Mouse (Mus musculus): Measurements from ENCODE around the gene Tbc1d7. TPM values are rescaled to one million over a fixed set of nuclear protein-coding genes. Genes with fewer than 3 reads are reported as not detected.

Tbc1d7 gene
- total RNA-seq (2021), result 10 to 100 TPM; 35.0 to 39.7 TPM
- long read RNA-seq, experiment 1, transcript Tbc1d7-202 (8 exons, 1,246 nt), result major isoform, 31 of 72 reads
- long read RNA-seq, experiment 1, transcript Tbc1d7-201 (8 exons, 1,239 nt), result minor isoform, 10 of 72 reads
- long read RNA-seq, experiment 1, partial matches to known transcripts, result 1 of 72 reads
- long read RNA-seq, experiment 1, other reads (novel, unspliced or antisense), result 30 of 72 reads
- long read RNA-seq, experiment 2, transcript Tbc1d7-202 (8 exons, 1,246 nt), result major isoform, 17 of 45 reads
- long read RNA-seq, experiment 2, partial matches to known transcripts, result 0 of 45 reads
- long read RNA-seq, experiment 2, other reads (novel, unspliced or antisense), result 27 of 45 reads

DNA sequence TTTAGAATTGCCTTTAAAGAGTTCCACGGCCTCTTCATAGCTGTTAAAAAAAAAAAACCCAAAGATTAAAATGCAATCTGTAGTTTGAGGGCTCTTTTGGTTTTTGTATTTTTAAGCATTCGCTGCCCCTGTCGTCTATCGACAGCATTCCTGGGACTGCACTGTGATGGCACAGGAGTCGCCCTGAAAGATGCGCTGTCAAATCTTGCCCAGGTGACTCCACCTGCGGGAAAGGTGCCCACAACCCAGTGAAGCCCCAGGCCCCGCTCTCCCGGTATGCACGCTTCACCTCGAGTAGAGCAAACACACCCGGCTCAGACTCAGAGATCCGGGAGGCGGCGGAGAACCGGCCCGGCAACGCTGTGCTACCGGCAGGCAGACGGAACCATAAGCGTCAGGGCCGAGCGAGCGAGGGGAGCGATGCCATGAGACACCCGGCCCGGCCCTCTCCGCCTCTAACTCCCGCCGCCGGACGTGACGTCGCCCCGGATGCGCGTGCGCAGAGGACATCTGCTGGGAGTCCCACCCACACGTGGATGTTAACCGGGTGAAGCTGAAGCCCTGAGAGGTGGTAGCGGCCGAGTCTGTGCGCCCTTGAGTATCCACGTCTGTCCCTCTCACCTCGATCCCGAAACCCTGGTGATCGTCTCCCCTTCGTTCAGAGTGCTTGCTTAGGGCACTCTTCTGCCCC lies at the start of gene Tbc1d7:
Gene Tbc1d7 (minus strand): TSS at position 482 of the 691 bp plus-strand sequence.
- intact Hi-C loops (cut with DNase I), result loop anchor here (5.0 to 10.0 kb wide), 3 partner anchors 226 to 564 kb away; partner anchors contain the start of genes Mcur1 and Nol7
- DNase-seq (ENCODE audit: low spot score in 2 of 2), result peak; percentile 97 to 99

- intact Hi-C loops (cut with DNase I), result no loop called here
- DNase-seq (ENCODE audit: low spot score in 2 of 2), result no peak
Observed at GRCm38 (mm10) chr13:43220635-43221034, 49.3 kb upstream of the Tbc1d7 start.

- intact Hi-C loops (cut with DNase I), result no loop called here
- no peak for DNase-seq (ENCODE audit: low spot score in 2 of 2)
Observed at GRCm38 (mm10) chr13:43218764-43219163, 47.5 kb upstream of the Tbc1d7 start.

GRCm38 (mm10) chr13:43218284-43218683 lies 47.0 kb upstream of the Tbc1d7 start:
- intact Hi-C loops (cut with DNase I), result no loop called here
- no peak for DNase-seq (ENCODE audit: low spot score in 2 of 2)

DNA sequence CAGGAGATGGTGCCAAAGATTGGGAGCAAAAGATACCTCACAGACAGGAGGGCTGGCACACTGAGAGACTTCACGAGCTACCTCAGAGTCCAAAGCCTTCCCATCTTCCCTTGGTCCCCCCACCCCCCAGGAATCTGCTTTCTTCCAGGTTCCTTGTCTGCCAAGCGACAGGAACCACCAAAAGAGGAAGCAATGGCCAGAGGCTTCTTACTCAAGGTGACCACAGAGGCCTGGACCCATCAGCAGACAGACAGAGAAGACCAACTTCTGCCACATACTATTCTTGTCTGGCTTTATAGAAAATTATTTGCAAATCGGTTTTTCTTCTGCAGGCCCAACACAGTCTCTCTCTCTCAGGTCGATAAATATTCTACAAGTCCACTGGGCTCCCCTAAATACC lies 46.4 kb upstream of the Tbc1d7 start:
- intact Hi-C loops (cut with DNase I), result no loop called here

GRCm38 (mm10) chr13:43217059-43217458 lies 45.8 kb upstream of the Tbc1d7 start:
- intact Hi-C loops (cut with DNase I), result no loop called here

More for the DNA sequence above, 46.4 kb upstream of the Tbc1d7 start:
- no peak for DNase-seq (ENCODE audit: low spot score in 2 of 2)

GRCm38 (mm10) chr13:43215994-43216706 lies 44.8 kb upstream of the Tbc1d7 start:
- DNase-seq (ENCODE audit: low spot score in 2 of 2), result no peak
- intact Hi-C loops (cut with DNase I), result no loop called here

More at GRCm38 (mm10) chr13:43217059-43217458, 45.8 kb upstream of the Tbc1d7 start:
- no peak for DNase-seq (ENCODE audit: low spot score in 2 of 2)

DNA sequence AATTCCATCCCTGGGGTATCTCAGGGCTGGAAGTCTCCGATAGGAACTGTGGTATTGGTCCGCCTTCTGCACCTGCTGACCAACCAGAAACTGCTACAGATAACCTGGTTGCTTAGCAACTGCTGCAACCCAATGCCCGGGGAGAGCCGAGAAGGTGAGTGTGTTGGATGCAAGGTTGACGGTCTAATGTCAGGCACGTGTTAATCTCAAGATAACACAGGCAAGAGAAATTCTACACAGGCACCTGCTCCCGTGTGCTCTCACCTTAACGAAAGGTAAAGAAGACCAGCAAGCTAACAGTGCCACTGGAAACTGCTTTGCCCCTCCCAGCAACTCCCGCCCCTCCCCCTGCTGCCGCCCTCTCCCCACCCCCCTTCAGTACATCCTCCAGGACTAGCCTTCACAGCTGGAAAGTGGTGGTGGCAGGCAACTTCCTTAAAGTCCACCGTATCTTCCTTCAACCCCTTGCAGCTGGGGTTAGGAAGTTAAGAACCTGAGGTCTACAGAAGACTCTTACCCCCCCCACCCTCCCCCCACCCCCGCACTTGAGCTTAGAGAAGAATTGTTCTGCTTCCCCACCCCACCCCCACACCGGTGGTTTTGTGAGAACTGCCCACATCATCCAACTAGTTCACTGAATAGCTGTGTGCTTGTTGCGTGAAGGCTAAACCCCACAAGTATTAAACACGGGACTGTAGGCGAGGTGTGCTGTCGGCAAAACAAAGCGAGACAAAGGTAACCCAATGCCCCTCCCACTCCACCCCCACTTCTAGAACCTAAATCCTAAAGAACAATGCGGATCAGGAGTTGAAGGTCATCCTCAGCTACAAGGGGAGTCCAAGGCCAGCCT lies 44.1 kb upstream of the Tbc1d7 start:
- no peak for DNase-seq (ENCODE audit: low spot score in 2 of 2)
- intact Hi-C loops (cut with DNase I), result no loop called here

DNA sequence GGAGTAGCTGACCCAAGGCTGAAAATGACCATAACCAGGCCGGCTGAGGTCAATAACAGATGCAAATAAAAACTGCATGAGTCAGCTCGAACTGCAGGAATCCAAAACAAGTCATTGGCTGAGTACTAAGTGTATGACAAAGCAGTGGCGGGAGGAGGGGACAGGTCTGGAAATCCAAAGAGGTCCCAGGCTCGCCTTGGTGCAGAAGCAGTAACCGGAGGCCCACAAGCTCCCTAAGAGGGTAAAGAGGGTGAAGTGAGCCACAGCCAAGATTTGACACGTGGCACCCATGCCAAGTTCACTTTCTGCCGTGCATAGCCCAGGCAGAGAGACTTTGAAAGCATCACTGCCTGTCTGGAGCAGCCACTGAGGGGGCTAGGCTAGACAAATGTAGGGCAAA lies 41.0 kb upstream of the Tbc1d7 start:
- no peak for DNase-seq (ENCODE audit: low spot score in 2 of 2)

GRCm38 (mm10) chr13:43210956-43211355 lies 39.7 kb upstream of the Tbc1d7 start:
- DNase-seq (ENCODE audit: low spot score in 2 of 2), result no peak
- intact Hi-C loops (cut with DNase I), result no loop called here

More for the DNA sequence above, 41.0 kb upstream of the Tbc1d7 start:
- intact Hi-C loops (cut with DNase I), result no loop called here

GRCm38 (mm10) chr13:43209560-43209959 lies 38.3 kb upstream of the Tbc1d7 start:
- intact Hi-C loops (cut with DNase I), result no loop called here
- no peak for DNase-seq (ENCODE audit: low spot score in 2 of 2)

- DNase-seq (ENCODE audit: low spot score in 2 of 2), result no peak
- intact Hi-C loops (cut with DNase I), result no loop called here
Observed at GRCm38 (mm10) chr13:43208914-43209439, 37.7 kb upstream of the Tbc1d7 start.

- no peak for DNase-seq (ENCODE audit: low spot score in 2 of 2)
Observed at GRCm38 (mm10) chr13:43206118-43206683, 34.9 kb upstream of the Tbc1d7 start.

GRCm38 (mm10) chr13:43203641-43204040 lies 32.3 kb upstream of the Tbc1d7 start:
- DNase-seq (ENCODE audit: low spot score in 2 of 2), result no peak
- intact Hi-C loops (cut with DNase I), result loop anchor here (5.0 kb wide), 1 partner anchor 99 kb away; the partner anchor contains the start of gene Gfod1

More at GRCm38 (mm10) chr13:43206118-43206683, 34.9 kb upstream of the Tbc1d7 start:
- intact Hi-C loops (cut with DNase I), result no loop called here

- intact Hi-C loops (cut with DNase I), result loop anchor here (5.0 kb wide), 1 partner anchor 99 kb away; the partner anchor contains the start of gene Gfod1
Observed at GRCm38 (mm10) chr13:43203234-43203633, 31.9 kb upstream of the Tbc1d7 start.

DNA sequence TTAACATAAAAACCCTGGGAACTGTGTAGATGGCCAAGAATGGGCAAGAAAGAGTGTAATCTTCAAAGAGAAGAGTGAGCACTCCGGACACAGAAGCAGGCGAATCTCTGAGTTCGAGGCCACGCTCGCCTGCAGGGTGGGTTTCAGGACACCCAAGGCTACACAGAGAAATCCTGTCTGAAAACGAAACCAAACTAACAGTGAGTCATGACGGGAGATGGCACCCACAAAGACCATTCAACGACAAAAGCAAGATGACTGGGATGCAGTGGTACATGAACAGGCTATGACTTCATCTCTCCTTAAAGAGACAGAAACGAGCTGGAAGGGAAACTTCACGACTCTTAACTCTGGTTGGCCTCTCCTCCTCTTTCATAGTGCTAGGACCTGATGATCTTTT lies 31.1 kb upstream of the Tbc1d7 start:
- intact Hi-C loops (cut with DNase I), result loop anchor here (5.0 kb wide), 1 partner anchor 100 kb away; the partner anchor contains the start of gene Gfod1
- DNase-seq (ENCODE audit: low spot score in 2 of 2), result no peak

More at GRCm38 (mm10) chr13:43203234-43203633, 31.9 kb upstream of the Tbc1d7 start:
- no peak for DNase-seq (ENCODE audit: low spot score in 2 of 2)

GRCm38 (mm10) chr13:43201033-43201432 lies 29.7 kb upstream of the Tbc1d7 start:
- no peak for DNase-seq (ENCODE audit: low spot score in 2 of 2)
- intact Hi-C loops (cut with DNase I), result loop anchor here (5.0 kb wide), 1 partner anchor 101 kb away; the partner anchor contains the start of gene Gfod1

DNA sequence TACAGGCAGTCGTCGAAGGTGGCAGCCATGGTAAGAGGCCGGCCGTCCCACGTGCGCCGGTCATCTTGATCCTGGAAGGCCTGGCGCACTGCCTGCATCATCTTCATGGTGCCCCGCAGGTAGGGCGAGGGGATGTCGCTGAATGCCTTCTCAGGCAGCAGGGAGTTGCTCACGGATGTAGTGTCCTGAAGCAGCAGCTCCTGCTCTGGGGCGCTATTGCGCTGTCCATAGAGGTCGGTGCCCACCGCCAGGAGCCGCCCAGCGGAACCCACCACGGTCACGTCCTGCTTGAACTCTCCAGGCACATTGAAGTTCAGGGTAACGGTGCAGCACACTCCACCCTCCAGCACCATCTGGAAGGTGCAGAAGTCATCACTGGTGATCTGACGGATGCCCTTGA lies 29.2 kb upstream of the Tbc1d7 start:
- intact Hi-C loops (cut with DNase I), result loop anchor here (5.0 kb wide), 1 partner anchor 102 kb away; the partner anchor contains the start of gene Gfod1
- no peak for DNase-seq (ENCODE audit: low spot score in 2 of 2)

All from left cerebral cortex, postnatal 14 days (tissue).